Mouse (Mus musculus) embryonic facial prominence, embryonic 14.5 days (tissue): ENCODE measurements around the gene Sprtn. TPM values are rescaled to one million over a fixed set of nuclear protein-coding genes. Genes with fewer than 3 reads are reported as not detected.

Source experiments
- polyA plus RNA-seq: library from polyadenylated mRNA; unstranded; fragments of >200 nt; fragmentation: Nextera tagmentation; extraction: Ambion mirVana; gene quantifications from 2 replicates; pipeline ENCODE4 v1.2.1, GENCODE M21; 2014

Sprtn gene
- polyA plus RNA-seq, 1 experiment from 2014 or later = 9.8 TPM

Other genes starting within 250 kb of the Sprtn start
- gene 2310022B05Rik, start 234.5 kb upstream of the Sprtn start, polyA plus RNA-seq = 45.5 and 46.4 TPM in 2 replicates
- 47.9 and 49.4 TPM in 2 replicates for gene Ttc13, start 175.9 kb upstream of the Sprtn start, polyA plus RNA-seq
- gene Arv1, start 175.7 kb upstream of the Sprtn start, polyA plus RNA-seq = 16.1 and 20.0 TPM in 2 replicates
- 3.9 and 4.5 TPM in 2 replicates for gene Fam89a, start 146.1 kb upstream of the Sprtn start, polyA plus RNA-seq
- 0.97 and 1.1 TPM in 2 replicates for gene Trim67, start 104.8 kb upstream of the Sprtn start, polyA plus RNA-seq
- 96.4 and 97.8 TPM in 2 replicates for gene Gnpat, start 34.9 kb upstream of the Sprtn start, polyA plus RNA-seq
- 35.3 and 36.5 TPM in 2 replicates for gene 2810004N23Rik, start 34.8 kb upstream of the Sprtn start, polyA plus RNA-seq
- 5.4 and 7.2 TPM in 2 replicates for gene Exoc8, start 181 bp upstream of the Sprtn start, polyA plus RNA-seq
- gene Egln1, start 51.4 kb downstream of the Sprtn start, polyA plus RNA-seq = 17.1 and 17.2 TPM in 2 replicates
- gene Tsnax, start 115.1 kb downstream of the Sprtn start, polyA plus RNA-seq = 130 and 138 TPM in 2 replicates
- gene Disc1, start 156.3 kb downstream of the Sprtn start, polyA plus RNA-seq = 1.5 and 1.6 TPM in 2 replicates